Mouse (Mus musculus): ENCODE data around the gene Sh2d5.

Gene Sh2d5

GRCm38 (mm10) chr4:138250088-138250960 is at the start of gene Sh2d5, which contains the start of gene Kif17:
Sh2d5 (plus strand) TSS chr4:138250403.
Kif17 (plus strand) TSS chr4:138250435.
- peak; percentile 97 for DNase-seq

DNA sequence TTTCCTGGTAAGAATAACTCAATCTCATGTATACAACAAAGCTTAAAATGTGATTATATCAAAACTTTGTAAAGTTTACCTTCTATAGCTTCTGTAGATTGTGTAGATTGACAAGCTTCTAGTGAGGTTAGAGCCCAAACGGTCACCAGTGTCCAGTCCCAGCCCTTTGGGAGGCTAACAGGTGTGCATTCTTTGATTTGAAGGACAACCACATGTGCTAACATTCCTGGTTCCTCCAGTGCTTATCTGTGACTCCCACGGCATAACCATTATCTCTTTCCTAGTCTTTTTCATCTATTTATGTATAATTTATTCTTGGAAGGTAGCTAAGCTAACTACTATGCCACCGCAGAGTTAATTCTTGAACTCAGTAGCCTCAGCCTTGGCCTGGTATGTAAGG is 49.4 kb upstream of the Sh2d5 start:
- no peak for DNase-seq

DNA sequence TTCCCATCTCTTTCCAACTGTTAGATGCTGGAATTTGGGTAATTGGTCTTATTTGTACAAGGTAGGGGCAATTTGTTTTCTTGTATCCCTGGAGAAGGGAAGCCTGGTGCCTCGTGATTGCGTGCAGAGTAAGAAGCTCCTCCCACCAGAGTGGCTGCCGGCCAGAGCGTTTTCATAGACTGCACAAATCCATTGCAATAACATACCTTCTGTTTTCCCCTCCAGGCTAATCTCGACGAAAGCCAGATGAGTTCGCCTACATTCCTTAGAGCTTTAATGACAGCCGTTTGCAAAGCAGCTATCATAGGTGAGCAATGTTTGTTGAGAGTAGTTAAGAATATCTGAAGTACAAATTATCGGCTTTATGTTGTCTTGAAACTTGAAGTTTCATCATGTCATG is 48.5 kb upstream of the Sh2d5 start:
- peak; percentile 59 for DNase-seq

GRCm38 (mm10) chr4:138210116-138210515 is 40.1 kb upstream of the Sh2d5 start:
- no peak for DNase-seq

DNA sequence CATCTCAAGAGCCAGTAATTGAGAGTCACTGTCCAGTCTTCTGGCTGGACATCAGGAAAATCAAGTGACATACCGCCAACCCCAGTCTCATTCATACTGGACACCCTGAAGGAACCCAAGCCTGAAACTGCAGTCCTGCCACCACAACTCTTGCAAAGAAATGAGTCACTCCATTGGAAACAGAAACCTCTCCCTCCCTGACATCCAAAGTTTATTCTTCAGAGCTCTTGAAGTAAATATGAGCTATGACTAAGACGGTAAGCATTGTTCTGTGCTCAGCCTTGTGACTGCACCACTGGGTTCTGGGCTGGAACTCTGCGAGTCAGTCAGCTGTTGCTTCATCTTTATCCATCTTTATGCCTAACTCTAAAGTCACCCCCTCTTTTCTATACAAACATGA is 36.3 kb upstream of the Sh2d5 start:
- no peak for DNase-seq

DNA sequence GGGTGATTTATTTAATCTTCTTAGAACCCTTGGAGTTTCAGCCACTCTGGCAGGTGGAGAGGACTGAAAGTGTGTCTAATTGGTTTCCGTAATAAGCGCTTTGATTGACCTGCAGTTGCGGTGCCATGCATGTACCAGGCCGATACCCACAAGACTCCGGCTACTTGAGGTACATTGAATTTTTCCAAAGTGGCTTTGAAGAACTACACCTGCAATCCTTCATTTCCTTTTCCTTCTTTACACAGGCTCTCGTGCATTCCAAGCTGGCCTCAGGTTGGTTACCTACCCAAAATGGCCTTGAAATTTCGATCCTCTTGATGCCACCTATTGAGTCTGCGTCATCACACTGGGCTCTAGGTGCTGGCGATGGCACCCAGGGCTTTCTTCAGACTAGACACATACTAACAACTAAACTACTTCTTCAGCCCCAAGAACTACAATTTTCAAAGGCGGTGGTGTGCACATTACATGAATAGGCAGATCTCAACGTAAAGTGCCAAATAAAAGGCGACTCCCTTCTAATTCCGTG is 34.5 kb upstream of the Sh2d5 start:
- peak; percentile 91 for DNase-seq

DNA sequence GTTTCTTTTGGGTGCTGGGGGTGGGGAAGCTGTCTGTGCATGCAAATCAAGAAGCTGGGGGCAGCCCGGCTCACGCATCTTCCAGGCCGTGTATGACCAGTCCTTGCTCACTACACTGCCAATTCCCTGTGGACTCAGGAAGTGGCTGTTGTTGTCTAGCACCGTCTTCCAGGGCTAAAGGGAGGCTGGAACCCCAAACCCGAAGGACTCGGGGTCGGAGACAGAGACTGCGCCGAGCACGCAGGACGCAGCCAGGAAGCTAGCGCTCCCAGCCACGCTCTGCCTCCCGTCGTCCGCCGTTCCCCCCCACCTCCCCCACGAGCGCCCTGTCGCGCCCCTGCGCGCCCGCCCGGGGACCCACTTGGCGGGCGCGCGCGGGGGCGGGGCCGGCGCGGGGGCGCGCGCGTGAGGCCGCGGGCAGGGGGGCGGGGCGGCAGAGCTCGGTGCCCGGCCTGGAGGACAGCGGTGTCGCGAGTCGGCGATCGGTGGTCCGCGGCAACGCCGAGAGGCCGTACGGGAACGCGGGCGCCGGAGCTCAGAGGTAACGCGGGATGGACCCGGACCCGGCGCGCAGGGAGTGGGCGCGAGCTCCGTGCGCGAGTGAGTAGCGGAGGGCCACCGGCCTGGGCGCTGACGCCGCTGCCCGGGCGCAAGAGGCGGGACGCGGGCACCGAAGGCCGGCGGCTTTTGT is 33.9 kb upstream of the Sh2d5 start, which contains the start of gene Hp1bp3:
Gene Hp1bp3, plus strand, starts transcription at position 97 of the 691 bp plus-strand sequence.
- DNase-seq: peak; percentile 99

DNA sequence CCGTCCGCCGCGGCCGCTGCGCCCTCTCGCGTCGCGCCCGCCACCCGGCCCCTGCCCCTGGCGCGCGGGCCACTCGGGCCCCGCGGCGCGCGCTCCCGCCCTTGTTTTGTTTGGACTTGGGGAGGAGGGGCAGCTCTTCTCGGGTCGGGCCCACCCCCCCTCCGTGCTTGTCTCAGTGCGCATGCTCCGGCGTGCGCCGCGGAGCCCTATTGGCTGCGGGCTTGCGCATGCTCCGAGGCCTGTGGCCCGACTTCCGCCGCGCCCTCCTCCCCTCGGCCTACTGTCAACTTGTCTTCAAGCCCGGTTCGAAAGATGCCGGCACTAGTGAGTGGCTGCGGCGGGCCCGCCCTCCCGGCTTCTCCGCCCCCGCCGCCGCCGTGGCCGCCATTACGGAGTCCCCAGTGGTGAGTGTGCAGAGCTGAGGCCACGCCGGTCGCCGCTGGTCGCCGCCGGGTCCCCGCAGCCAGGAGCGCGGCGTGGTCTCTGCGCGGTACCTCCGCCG is 33.3 kb upstream of the Sh2d5 start:
- DNase-seq: peak; percentile 100

- DNase-seq: no peak
Measured at GRCm38 (mm10) chr4:138217441-138217840, 32.8 kb upstream of the Sh2d5 start.

DNA sequence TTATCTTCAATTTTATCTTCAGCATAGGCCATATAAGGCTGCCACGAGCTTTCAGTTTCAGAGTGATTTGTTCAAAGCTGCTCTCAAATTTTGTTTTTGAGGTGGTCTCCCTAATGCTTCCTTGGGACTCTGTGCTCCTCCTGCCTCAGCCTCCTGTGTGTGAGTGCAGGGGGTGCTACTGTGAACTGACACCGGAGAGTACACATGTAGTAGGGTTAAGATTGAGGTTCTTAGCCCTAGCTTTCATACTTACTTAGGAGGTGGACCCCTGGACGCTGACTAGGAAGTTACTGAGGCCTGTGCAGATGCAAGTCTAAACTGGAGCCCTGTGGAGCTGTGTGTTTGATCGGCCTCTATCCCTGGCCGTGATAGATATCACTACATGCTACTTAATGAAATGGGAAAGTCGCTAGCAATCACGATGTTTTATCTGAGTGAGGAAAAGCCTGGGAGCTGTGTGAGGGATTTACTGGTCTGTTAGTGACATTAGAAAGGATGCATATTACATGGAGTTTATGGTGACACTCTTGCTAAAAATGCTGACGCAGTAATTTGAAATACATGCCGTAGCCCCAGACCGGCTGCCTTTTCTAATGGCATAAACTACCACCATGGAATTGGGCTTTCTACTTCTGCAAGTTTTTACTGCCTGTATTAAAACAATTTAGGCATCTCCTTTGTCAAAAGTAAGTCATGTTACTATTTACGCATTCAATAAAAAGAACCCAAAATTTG is 32.1 kb upstream of the Sh2d5 start:
- no peak for DNase-seq

- no peak for DNase-seq
Measured at GRCm38 (mm10) chr4:138219331-138219730, 30.9 kb upstream of the Sh2d5 start.

DNA sequence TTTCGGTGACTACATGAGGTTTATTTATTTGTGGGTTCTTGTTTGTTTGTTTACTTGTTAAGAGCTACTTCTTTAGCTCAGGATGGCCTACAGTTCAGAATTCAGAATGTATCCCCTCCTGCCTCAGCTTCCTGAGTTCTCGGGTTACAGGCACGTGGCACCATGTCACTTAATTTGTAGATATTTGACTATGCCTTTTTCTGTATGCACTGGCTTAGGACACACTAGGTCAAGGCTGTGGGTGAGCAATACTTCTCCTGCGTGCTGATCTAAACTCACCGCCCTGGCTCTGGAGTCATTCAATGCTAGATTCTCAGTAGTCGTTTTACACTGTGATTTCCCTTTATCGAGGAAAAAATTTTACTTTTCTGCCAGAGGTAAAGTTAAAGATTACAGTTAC is 29.4 kb upstream of the Sh2d5 start:
- no peak for DNase-seq

DNA sequence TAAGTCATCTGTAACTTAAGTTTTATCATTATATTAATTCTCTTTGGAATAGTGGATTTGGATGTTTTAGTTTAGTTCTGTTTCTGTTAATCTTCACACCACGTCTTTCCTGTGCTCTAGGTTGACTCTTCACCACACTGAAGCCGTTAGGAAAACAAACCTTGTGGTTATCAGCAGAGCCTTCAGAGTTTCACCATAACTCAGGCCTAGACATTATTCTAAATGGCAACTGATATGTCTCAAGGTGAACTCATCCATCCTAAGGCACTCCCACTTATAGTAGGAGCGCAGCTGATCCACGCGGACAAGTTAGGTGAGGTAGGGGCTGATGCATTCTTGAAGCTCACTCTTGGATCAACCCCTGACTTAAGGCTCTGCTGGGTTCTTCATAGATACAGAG is 28.8 kb upstream of the Sh2d5 start:
- DNase-seq: no peak

DNA sequence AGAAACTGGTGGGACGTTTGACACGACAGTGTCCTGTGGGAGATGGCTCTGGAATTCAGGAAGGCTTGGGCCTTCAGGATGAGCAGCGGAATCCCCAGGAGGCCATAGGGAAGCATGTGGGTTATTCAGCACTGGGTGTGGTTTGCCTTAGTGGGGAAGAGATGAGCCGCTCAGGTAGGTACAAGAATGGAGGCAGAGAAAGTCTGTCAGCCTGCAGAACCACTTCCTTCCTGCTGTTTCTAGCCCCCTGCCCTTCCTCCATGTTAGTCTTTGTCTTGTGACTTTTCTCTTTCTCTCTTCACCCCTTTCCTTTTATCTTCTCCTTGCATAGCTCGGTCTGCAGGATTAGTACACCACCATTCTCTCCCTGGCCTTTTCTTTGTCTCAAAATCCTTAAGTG is 27.8 kb upstream of the Sh2d5 start:
- DNase-seq: no peak

DNA sequence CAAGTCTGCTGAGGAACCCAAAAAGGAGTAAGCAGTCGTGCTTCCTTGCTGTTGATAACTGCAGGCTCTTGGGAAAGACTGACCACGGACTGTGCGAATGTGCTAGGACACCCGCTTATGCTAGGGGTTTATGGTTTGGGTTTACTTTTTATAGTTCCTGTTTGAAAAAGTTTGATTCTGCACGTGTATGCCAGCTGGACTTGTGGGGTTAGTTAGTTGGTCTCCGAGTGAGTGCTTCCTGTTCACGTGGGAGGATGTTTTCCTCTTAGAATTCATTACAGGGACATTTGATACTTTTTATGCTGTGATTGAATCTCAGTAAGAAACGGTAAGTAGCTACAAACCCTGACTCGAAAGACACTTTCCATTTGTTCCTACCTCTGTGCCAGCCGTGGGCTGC is 26.6 kb upstream of the Sh2d5 start:
- no peak for DNase-seq

GRCm38 (mm10) chr4:138246756-138247665 is 3.2 kb upstream of the Sh2d5 start:
- DNase-seq: peak; percentile 89

GRCm38 (mm10) chr4:138251819-138252218 is 1.6 kb downstream of the Sh2d5 start:
- no peak for DNase-seq

- no peak for DNase-seq
Measured at GRCm38 (mm10) chr4:138252231-138252630, 2.0 kb downstream of the Sh2d5 start.

DNA sequence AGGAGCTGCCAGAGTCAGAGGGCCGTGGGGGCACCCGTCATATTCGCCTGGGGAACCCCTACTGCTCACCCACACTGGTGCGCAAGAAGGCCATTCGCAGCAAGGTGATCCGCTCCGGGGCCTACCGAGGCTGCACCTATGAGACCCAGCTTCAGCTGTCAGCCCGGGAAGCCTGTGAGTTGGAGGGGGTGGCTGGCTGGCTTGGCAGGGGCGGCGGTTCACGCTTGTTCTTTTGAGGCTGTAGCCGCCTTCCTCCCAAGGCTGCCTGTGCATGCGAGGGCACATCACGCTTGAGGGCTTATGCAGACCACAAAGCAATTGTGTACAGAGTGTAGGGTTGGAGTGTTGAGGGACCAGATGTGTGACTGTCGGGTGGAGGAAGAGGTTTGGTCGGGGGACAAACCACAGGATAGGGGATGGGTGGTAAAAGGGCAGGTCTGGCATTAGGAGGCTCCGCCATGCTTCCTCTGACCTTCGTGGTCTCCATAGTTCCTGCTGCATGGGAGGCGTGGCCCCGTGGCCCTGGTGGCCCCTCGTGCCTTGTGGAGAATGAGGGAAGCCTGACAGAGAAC is 7.0 kb downstream of the Sh2d5 start:
- no peak for DNase-seq

GRCm38 (mm10) chr4:138258663-138259062 is 8.5 kb downstream of the Sh2d5 start:
- no peak for DNase-seq

DNA sequence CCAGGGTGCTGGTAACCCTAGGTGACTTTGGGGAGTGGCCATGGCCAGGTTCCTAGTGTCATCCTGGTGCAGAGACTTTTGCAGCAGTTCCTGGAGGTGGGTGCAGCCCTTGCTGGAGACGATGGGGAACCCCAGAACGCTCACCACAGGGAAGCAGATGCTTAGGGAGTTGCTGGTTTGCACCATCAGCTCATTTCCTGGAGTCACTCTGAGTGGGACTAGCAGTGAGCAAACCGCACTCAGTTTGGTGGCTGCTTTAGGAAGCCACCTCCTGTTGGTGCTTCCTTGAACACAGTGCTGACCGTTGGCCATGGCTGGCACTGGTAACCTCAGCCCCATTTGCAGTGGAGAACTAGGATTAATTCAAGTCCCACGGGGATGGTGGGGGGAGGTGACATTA is 9.3 kb downstream of the Sh2d5 start:
- DNase-seq: no peak
